Mouse (Mus musculus): ENCODE results near the gene Bri3. TPM values are rescaled to one million over a fixed set of nuclear protein-coding genes. Genes with fewer than 3 reads are reported as not detected.

Gene Bri3
- total and polyA plus RNA-seq, 3 experiments, result 21.6 to 40.5 TPM; not detected in 1

DNA sequence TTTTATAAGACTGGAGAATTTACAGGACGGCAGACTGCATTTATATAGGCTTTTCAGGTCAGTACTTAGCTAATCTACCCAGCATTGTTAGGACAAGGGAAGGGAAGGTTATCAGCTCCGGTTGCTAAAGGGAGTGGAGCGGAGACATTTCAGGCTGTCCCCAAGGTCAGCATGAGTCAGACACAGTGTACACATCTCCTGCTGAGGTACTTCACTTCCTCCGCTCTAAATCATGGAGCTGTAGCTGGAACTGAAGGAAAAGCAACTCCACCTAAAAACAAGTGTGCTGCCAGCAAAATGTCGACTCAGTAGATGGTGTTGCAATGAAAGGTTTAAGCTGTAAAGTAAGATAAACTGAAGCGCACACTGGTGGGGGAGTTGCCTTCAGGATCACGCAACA is 77.4 kb downstream of the Bri3 start:
- Histone ChIP-seq H3K4me1 (ENCODE audit: control insufficient read depth in 1 of 2, insufficient read depth in 2 of 2, low read length in 2 of 2) (no peaks in the 10 kb centered on the region), H3K4me3 (ENCODE audit: control insufficient read depth in 1 of 2, insufficient read depth in 1 of 2, low read depth in 2 of 2, low read length in 2 of 2) (no peak overlapping the region), H3K9me3 (replicated peaks; ENCODE audit: insufficient read depth, low read length) (no peaks in the 10 kb centered on the region), H3K9ac (ENCODE audit: control insufficient read depth, low read depth, low read length, poor library complexity, severe bottlenecking) (no peak overlapping the region), H3K79me2 (ENCODE audit: control insufficient read depth, insufficient read depth, low read length, poor library complexity) (no peaks in the 10 kb centered on the region), H3K27me3 (ENCODE audit: control insufficient read depth in 1 of 2, insufficient read depth in 2 of 2, low read length in 2 of 2) (no peaks in the 10 kb centered on the region; a peak in 1 of 4 replicates), H3K36me3 (ENCODE audit: control insufficient read depth in 1 of 2, insufficient read depth in 2 of 2, low read length in 2 of 2) (no peaks in the 10 kb centered on the region), H3K27ac (ENCODE audit: control insufficient read depth, low read depth, low read length) (no peak overlapping the region)
- TF ChIP-seq SMC3 (IDR thresholded peaks at IDR 0.05; ENCODE audit: low read depth, low read length) (no peak), HCFC1 (IDR thresholded peaks at IDR 0.05; ENCODE audit: low read depth, low read length) (no peak), EP300 (IDR thresholded peaks at IDR 0.05; ENCODE audit: low read depth in 1 of 2, low read length in 2 of 2) (no peak), CTCF (IDR thresholded peaks at IDR 0.05 in 2 of 3, conservative IDR thresholded peaks at IDR 0.05 in 1 of 3; ENCODE audit: control insufficient read depth in 1 of 3, insufficient read depth in 1 of 3, low read depth in 2 of 3, low read length in 3 of 3, poor library complexity in 1 of 3, severe bottlenecking in 1 of 3) (no peak), ZC3H11A (IDR thresholded peaks at IDR 0.05; ENCODE audit: low read depth, low read length) (no peak), POLR2A (IDR thresholded peaks at IDR 0.05; ENCODE audit: control insufficient read depth in 1 of 2, insufficient read depth in 1 of 2, low read depth in 1 of 2, low read length in 2 of 2, poor library complexity in 1 of 2) (no peak), GABPA (IDR thresholded peaks at IDR 0.05; ENCODE audit: low read depth, low read length) (no peak), MEF2A (IDR thresholded peaks at IDR 0.05; ENCODE audit: extremely low read depth, insufficient replicate concordance, low read depth, low read length, poor library complexity, severe bottlenecking) (no peak), MYC (IDR thresholded peaks at IDR 0.05; ENCODE audit: low read depth, low read length) (no peak), MAZ (IDR thresholded peaks at IDR 0.05; ENCODE audit: low read depth, low read length) (no peak), POLR2AphosphoS5 (IDR thresholded peaks at IDR 0.05; ENCODE audit: borderline replicate concordance, low read depth, low read length) (no peak), MYB (IDR thresholded peaks at IDR 0.05; ENCODE audit: low read depth, low read length) (no peak), ZMIZ1 (IDR thresholded peaks at IDR 0.05; ENCODE audit: low read depth, low read length) (no peak), ELF1 (IDR thresholded peaks at IDR 0.05; ENCODE audit: low read depth, low read length) (no peak), SIN3A (IDR thresholded peaks at IDR 0.05; ENCODE audit: low read length) (no peak), E2F4 (IDR thresholded peaks at IDR 0.05; ENCODE audit: borderline replicate concordance, low read depth, low read length) (no peak)
- DNase-seq (ENCODE audit: low read depth, low spot score), result no peak

DNA sequence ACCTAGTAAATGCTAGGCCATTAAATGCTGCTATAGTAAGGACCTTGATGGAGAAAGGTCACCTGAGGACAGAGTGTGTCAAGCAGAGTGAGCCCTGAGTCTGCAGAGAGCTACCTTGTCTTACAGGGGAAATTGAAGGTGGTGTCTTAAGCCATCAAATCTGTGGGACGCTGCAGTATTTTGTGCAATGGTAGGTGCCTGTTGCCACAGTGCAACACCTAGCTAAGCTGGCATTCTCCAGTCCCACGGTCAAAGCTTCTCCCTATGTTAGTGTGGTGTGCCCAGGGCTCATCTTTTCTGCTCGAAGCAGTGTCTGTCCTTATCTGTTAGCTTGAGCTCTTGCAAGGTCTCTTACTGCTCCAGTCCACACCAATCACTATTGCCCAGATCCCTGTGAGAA is 78.5 kb downstream of the Bri3 start:
- Histone ChIP-seq H3K9ac (ENCODE audit: control insufficient read depth, low read depth, low read length, poor library complexity, severe bottlenecking) (no peak overlapping the region), H3K9me3 (replicated peaks; ENCODE audit: insufficient read depth, low read length) (no peaks in the 10 kb centered on the region), H3K4me1 (ENCODE audit: control insufficient read depth in 1 of 2, insufficient read depth in 2 of 2, low read length in 2 of 2) (no peaks in the 10 kb centered on the region), H3K4me3 (ENCODE audit: control insufficient read depth in 1 of 2, insufficient read depth in 1 of 2, low read depth in 2 of 2, low read length in 2 of 2) (no peak overlapping the region), H3K79me2 (ENCODE audit: control insufficient read depth, insufficient read depth, low read length, poor library complexity) (no peaks in the 10 kb centered on the region), H3K27ac (ENCODE audit: control insufficient read depth, low read depth, low read length) (no peak overlapping the region), H3K27me3 (ENCODE audit: control insufficient read depth in 1 of 2, insufficient read depth in 2 of 2, low read length in 2 of 2) (no peaks in the 10 kb centered on the region; a peak in 1 of 4 replicates), H3K36me3 (ENCODE audit: control insufficient read depth in 1 of 2, insufficient read depth in 2 of 2, low read length in 2 of 2) (no peaks in the 10 kb centered on the region)
- no peak for TF ChIP-seq POLR2AphosphoS5 (IDR thresholded peaks at IDR 0.05; ENCODE audit: borderline replicate concordance, low read depth, low read length)
- no peak for TF ChIP-seq TAL1 (IDR thresholded peaks at IDR 0.05; ENCODE audit: low read length)
- no peak for TF ChIP-seq BHLHE40 (IDR thresholded peaks at IDR 0.05; ENCODE audit: borderline replicate concordance, low read depth, low read length)
- TF ChIP-seq CHD1 (IDR thresholded peaks at IDR 0.05; ENCODE audit: low read depth, low read length), result no peak
- no peak for TF ChIP-seq MEF2A (IDR thresholded peaks at IDR 0.05; ENCODE audit: extremely low read depth, insufficient replicate concordance, low read depth, low read length, poor library complexity, severe bottlenecking)
- no peak for TF ChIP-seq KAT2A (conservative IDR thresholded peaks at IDR 0.05; ENCODE audit: low read depth, low read length)
- TF ChIP-seq CTCF (IDR thresholded peaks at IDR 0.05 in 2 of 3, conservative IDR thresholded peaks at IDR 0.05 in 1 of 3; ENCODE audit: control insufficient read depth in 1 of 3, insufficient read depth in 1 of 3, low read depth in 2 of 3, low read length in 3 of 3, poor library complexity in 1 of 3, severe bottlenecking in 1 of 3), result no peak
- TF ChIP-seq USF1 (IDR thresholded peaks at IDR 0.05; ENCODE audit: low read depth, low read length), result no peak
- no peak for TF ChIP-seq EP300 (IDR thresholded peaks at IDR 0.05; ENCODE audit: low read depth in 1 of 2, low read length in 2 of 2)
- TF ChIP-seq POLR2AphosphoS2 (IDR thresholded peaks at IDR 0.05; ENCODE audit: low read length), result no peak
- no peak for DNase-seq (ENCODE audit: low read depth, low spot score)
